ENCODE assay signal across 13 mouse cellular contexts in the genomic region with DNA sequence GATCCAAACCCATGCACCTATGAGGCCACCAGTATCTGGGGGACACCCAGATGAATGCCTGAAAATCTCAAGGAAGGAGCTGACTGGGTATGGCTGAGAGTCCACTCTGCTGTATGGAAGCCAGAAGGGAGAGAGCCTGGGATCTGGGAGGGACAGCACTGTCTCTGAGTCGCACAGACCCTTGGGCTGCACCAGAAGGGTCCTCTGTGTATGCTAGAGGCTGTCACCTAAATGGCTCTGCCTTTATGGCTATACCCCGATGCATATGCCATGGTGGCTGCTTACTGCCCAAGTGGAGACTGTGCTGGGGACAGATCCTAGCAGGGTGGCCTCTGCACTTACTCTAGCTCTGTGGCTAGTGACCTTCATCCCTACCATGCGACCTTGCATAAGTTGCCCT. TPM values are rescaled to one million over a fixed set of nuclear protein-coding genes. Genes with fewer than 3 reads are reported as not detected.
A peak's percentile ranks its signal among the peaks of the same experiment; 100 is the strongest.
DNase-seq lines count a peak whose midpoint lies in the region; ATAC-seq and TF ChIP-seq lines count a peak whose summit lies in the region.
"Had no signal": no experiment of that assay in that cellular context is flagged by ENCODE, and none has a peak within 500 bp of the region (broad histone marks: within the 10 kb centered on the region; RNA-seq: fewer than 3 reads in every experiment).

No protein-coding gene starts in this region.

- H3K9me3 ChIP-seq in kidney, postnatal 0 days (replicated peaks; ENCODE audit: low read length) = no peaks in the 10 kb centered on the region
- no peaks in the 10 kb centered on the region for H3K9me3 ChIP-seq in forebrain, embryonic 15.5 days
- no peaks in the 10 kb centered on the region for H3K9me3 ChIP-seq in midbrain, postnatal 0 days (ENCODE audit: low read length)
- H3K9me3 ChIP-seq: limb, embryonic 15.5 days had no signal

- H3K27ac ChIP-seq in kidney, postnatal 0 days = no peak overlapping the region
- no peak overlapping the region for H3K27ac ChIP-seq in forebrain, embryonic 15.5 days (replicated peaks)
- no peak overlapping the region for H3K27ac ChIP-seq in midbrain, postnatal 0 days (ENCODE audit: low read depth, low read length)
- H3K27ac ChIP-seq in layer of hippocampus, adult 2 months = no peak overlapping the region
- H3K27ac ChIP-seq: limb, embryonic 15.5 days had no signal

- no peak for DNase-seq in kidney, postnatal 0 days (ENCODE audit: low spot score)
- DNase-seq in kidney, postnatal 10 days = no peak
- DNase-seq in Muller cell, postnatal 12 days (ENCODE audit: inconsistent ontology term) = peak; percentile 12
- DNase-seq in midbrain, postnatal 0 days (ENCODE audit: low spot score) = no peak
- DNase-seq in adrenal gland, postnatal 25 days = no peak
- no peak for DNase-seq in layer of hippocampus, adult 2 months (ENCODE audit: low spot score in 2 of 2)
- DNase-seq: cerebellum, adult 8-10 months; kidney, adult 11 months; lung, adult 18-20 months; thymus, postnatal 25 days had no signal

- no peaks in the 10 kb centered on the region for H3K36me3 ChIP-seq in kidney, postnatal 0 days (ENCODE audit: insufficient read depth, low read length)
- no peaks in the 10 kb centered on the region for H3K36me3 ChIP-seq in forebrain, embryonic 15.5 days
- H3K36me3 ChIP-seq in midbrain, postnatal 0 days (ENCODE audit: insufficient read depth, low read length) = peaks cover 14% of the 10 kb centered on the region
- H3K36me3 ChIP-seq: limb, embryonic 15.5 days had no signal

- no peak overlapping the region for H3K4me3 ChIP-seq in kidney, postnatal 0 days (replicated peaks; ENCODE audit: low read depth, low read length)
- H3K4me3 ChIP-seq in forebrain, embryonic 15.5 days = no peak overlapping the region
- H3K4me3 ChIP-seq in midbrain, postnatal 0 days (ENCODE audit: low read depth, low read length) = no peak overlapping the region
- no peak overlapping the region for H3K4me3 ChIP-seq in layer of hippocampus, adult 2 months
- H3K4me3 ChIP-seq: limb, embryonic 15.5 days had no signal

- H3K27me3 ChIP-seq in kidney, postnatal 0 days (ENCODE audit: insufficient read depth, low read length) = no peaks in the 10 kb centered on the region
- no peaks in the 10 kb centered on the region for H3K27me3 ChIP-seq in forebrain, embryonic 15.5 days
- no peaks in the 10 kb centered on the region for H3K27me3 ChIP-seq in midbrain, postnatal 0 days (ENCODE audit: insufficient read depth, low read length)
- H3K27me3 ChIP-seq: Patski had no signal

- WGBS in kidney, postnatal 0 days = 77% methylated on average over 3 of the region's 3 CpGs
- WGBS in forebrain, embryonic 15.5 days = 76% methylated on average over 3 of the region's 3 CpGs
- WGBS in midbrain, postnatal 0 days = 81% methylated on average over 3 of the region's 3 CpGs

- no peak overlapping the region for H3K9ac ChIP-seq in kidney, postnatal 0 days (ENCODE audit: low read depth, low read length)
- no peak overlapping the region for H3K9ac ChIP-seq in forebrain, embryonic 15.5 days (replicated peaks)
- no peak overlapping the region for H3K9ac ChIP-seq in midbrain, postnatal 0 days (replicated peaks; ENCODE audit: low read length, poor library complexity, severe bottlenecking)
- H3K9ac ChIP-seq: limb, embryonic 15.5 days had no signal

- 0 out of 2 replicates have a peak, but pooled peaks have one; percentile 10 for ATAC-seq in kidney, postnatal 0 days (replicated peaks; ENCODE audit: low FRiP score, low read depth)
- ATAC-seq in forebrain, embryonic 15.5 days (replicated peaks) = peak; percentile 46; the same call in 1 of the 2 replicates
- ATAC-seq in midbrain, postnatal 0 days (ENCODE audit: low FRiP score) = 0 out of 2 replicates have a peak, but pooled peaks have one; percentile 38
- ATAC-seq: Patski had no signal

- no peak for TF ChIP-seq CTCF in kidney, postnatal 0 days (IDR thresholded peaks at IDR 0.05; ENCODE audit: low read depth)
- no peak for TF ChIP-seq CTCF in midbrain, postnatal 0 days (IDR thresholded peaks at IDR 0.05)
- TF ChIP-seq CTCF in layer of hippocampus, adult 2 months (conservative IDR thresholded peaks at IDR 0.05) = no peak

- H3K4me2 ChIP-seq in kidney, postnatal 0 days (ENCODE audit: low read length) = no peak overlapping the region
- H3K4me2 ChIP-seq in forebrain, embryonic 15.5 days (replicated peaks) = no peak overlapping the region
- H3K4me2 ChIP-seq in midbrain, postnatal 0 days (ENCODE audit: low read depth, low read length, poor library complexity, severe bottlenecking) = no peak overlapping the region
- H3K4me2 ChIP-seq: limb, embryonic 15.5 days had no signal

- H3K4me1 ChIP-seq in kidney, postnatal 0 days (replicated peaks; ENCODE audit: insufficient read depth, low read length) = no peaks in the 10 kb centered on the region
- peaks cover 2% of the 10 kb centered on the region; the same call in 1 of the 2 replicates for H3K4me1 ChIP-seq in forebrain, embryonic 15.5 days
- no peaks in the 10 kb centered on the region for H3K4me1 ChIP-seq in midbrain, postnatal 0 days (ENCODE audit: insufficient read depth, low read length)
- H3K4me1 ChIP-seq: limb, embryonic 15.5 days had no signal

RNA-seq across cellular contexts. Expression of a gene that starts 8.6 kb away (rescaled TPM):
- 0.74 and 1.3 TPM in 2 replicates for polyA plus RNA-seq in kidney, postnatal 0 days (2015; fragmentation: Nextera tagmentation; extraction: Ambion mirVana)
- polyA plus RNA-seq in forebrain, embryonic 15.5 days (2015; fragmentation: Nextera tagmentation; extraction: Ambion mirVana) = 37.8 and 40.6 TPM in 2 replicates
- 112 TPM in 2 replicates for total RNA-seq in midbrain, postnatal 0 days (2014; rRNA removed)
- polyA plus RNA-seq in midbrain, postnatal 0 days (2015; fragmentation: Nextera tagmentation; extraction: Ambion mirVana) = 58.4 and 61.7 TPM in 2 replicates
- 4.3 and 6.9 TPM in 2 replicates for total RNA-seq in adrenal gland, postnatal 25 days (2021)
- 10 to 100 TPM; 23.7 TPM for total RNA-seq in layer of hippocampus, adult 2 months (2021)
